ENCODE assay signal across 8 mouse cellular contexts in genomic region chr7:118995671-118996070, GRCm38 (mm10). TPM values are rescaled to one million over a fixed set of nuclear protein-coding genes. Genes with fewer than 3 reads are reported as not detected.
DNase-seq lines count a peak whose midpoint lies in the region; ATAC-seq lines count a peak whose summit lies in the region.

No protein-coding gene starts in this region.

- H3K4me3 ChIP-seq in kidney, embryonic 14.5 days (ENCODE audit: low read length), result peak overlapping the region; percentile 43; the same call in 1 of the 2 replicates
- peak overlapping the region; percentile 47; the same call in 1 of the 2 replicates for H3K4me3 ChIP-seq in brown adipose tissue, adult 24 weeks (ENCODE audit: insufficient read depth, low read depth, low read length)
- peak overlapping the region; percentile 78 for H3K4me3 ChIP-seq in hindbrain, embryonic 11.5 days (ENCODE audit: low read depth, low read length)
- H3K4me3 ChIP-seq in midbrain, embryonic 16.5 days (ENCODE audit: low read depth, low read length), result peak overlapping the region; percentile 59; the same call in 1 of the 2 replicates

- peaks cover 22% of the 10 kb centered on the region; the same call in 1 of the 2 replicates for H3K4me1 ChIP-seq in kidney, embryonic 14.5 days (ENCODE audit: control insufficient read depth, insufficient read depth, low read length)
- peaks cover 4% of the 10 kb centered on the region; the same call in 1 of the 2 replicates for H3K4me1 ChIP-seq in brown adipose tissue, adult 24 weeks (ENCODE audit: control insufficient read depth, insufficient read depth, insufficient read length, low read length)
- H3K4me1 ChIP-seq in hindbrain, embryonic 11.5 days (replicated peaks; ENCODE audit: control insufficient read depth, insufficient read depth, low read length), result peaks cover 22% of the 10 kb centered on the region
- H3K4me1 ChIP-seq in midbrain, embryonic 16.5 days (ENCODE audit: control insufficient read depth, insufficient read depth, low read length), result peaks cover 42% of the 10 kb centered on the region

- H3K9me3 ChIP-seq in kidney, embryonic 14.5 days (ENCODE audit: control insufficient read depth, low read length), result no peaks in the 10 kb centered on the region
- H3K9me3 ChIP-seq in hindbrain, embryonic 11.5 days (ENCODE audit: control insufficient read depth, low read length), result no peaks in the 10 kb centered on the region
- H3K9me3 ChIP-seq in midbrain, embryonic 16.5 days (replicated peaks; ENCODE audit: control insufficient read depth, low read length, poor library complexity, severe bottlenecking), result no peaks in the 10 kb centered on the region

- H3K27ac ChIP-seq in kidney, embryonic 14.5 days (ENCODE audit: low read depth, low read length), result no peak overlapping the region
- H3K27ac ChIP-seq in brown adipose tissue, adult 24 weeks (replicated peaks; ENCODE audit: low read depth, low read length), result no peak overlapping the region
- H3K27ac ChIP-seq in hindbrain, embryonic 11.5 days (ENCODE audit: low read depth, low read length), result no peak overlapping the region
- no peak overlapping the region for H3K27ac ChIP-seq in midbrain, embryonic 16.5 days (ENCODE audit: low read length)

- DNase-seq in kidney, postnatal 36 days, result no peak
- peak; percentile 40 for DNase-seq in hindbrain, embryonic 11.5 days (ENCODE audit: low spot score)
- no peak for DNase-seq in gastrocnemius, postnatal 10 days
- no peak for DNase-seq in adrenal gland, postnatal 10 days
- no peak for DNase-seq in layer of hippocampus, adult 9-10 months (ENCODE audit: low spot score)

- H3K4me2 ChIP-seq in kidney, embryonic 14.5 days (replicated peaks; ENCODE audit: low read depth, low read length), result peak overlapping the region; percentile 93
- H3K4me2 ChIP-seq in hindbrain, embryonic 11.5 days (replicated peaks; ENCODE audit: low read depth, low read length), result peak overlapping the region; percentile 84
- peak overlapping the region; percentile 89 for H3K4me2 ChIP-seq in midbrain, embryonic 16.5 days (ENCODE audit: low read length)

- no peaks in the 10 kb centered on the region for H3K27me3 ChIP-seq in kidney, embryonic 14.5 days (ENCODE audit: control insufficient read depth, insufficient read depth, low read length)
- no peaks in the 10 kb centered on the region for H3K27me3 ChIP-seq in hindbrain, embryonic 11.5 days (ENCODE audit: control insufficient read depth, insufficient read depth, low read length)
- no peaks in the 10 kb centered on the region for H3K27me3 ChIP-seq in midbrain, embryonic 16.5 days (ENCODE audit: control insufficient read depth, insufficient read depth, low read depth, low read length)

- 0 out of 2 replicates have a peak overlapping the region, but pooled peaks have one; percentile 53 for H3K9ac ChIP-seq in kidney, embryonic 14.5 days (ENCODE audit: low read depth, low read length)
- no peak overlapping the region; the same call in 1 of the 2 replicates for H3K9ac ChIP-seq in hindbrain, embryonic 11.5 days (ENCODE audit: low read depth, low read length)
- peak overlapping the region; percentile 67; the same call in 1 of the 2 replicates for H3K9ac ChIP-seq in midbrain, embryonic 16.5 days (ENCODE audit: low read depth, low read length)

- peak; percentile 28 for ATAC-seq in kidney, embryonic 14.5 days (ENCODE audit: low FRiP score, low TSS enrichment)
- ATAC-seq in hindbrain, embryonic 11.5 days (ENCODE audit: low FRiP score), result peak; percentile 18
- peak; percentile 36 for ATAC-seq in midbrain, embryonic 16.5 days

- no peaks in the 10 kb centered on the region for H3K36me3 ChIP-seq in kidney, embryonic 14.5 days (ENCODE audit: control insufficient read depth, insufficient read depth, low read length)
- no peaks in the 10 kb centered on the region for H3K36me3 ChIP-seq in hindbrain, embryonic 11.5 days (ENCODE audit: control insufficient read depth, insufficient read depth, low read length)
- H3K36me3 ChIP-seq in midbrain, embryonic 16.5 days (ENCODE audit: control insufficient read depth, insufficient read depth, low read length), result no peaks in the 10 kb centered on the region

- 8% methylated on average over 14 of the region's 14 CpGs for WGBS in kidney, embryonic 14.5 days
- WGBS in hindbrain, embryonic 11.5 days, result 7% methylated on average over 14 of the region's 14 CpGs
- WGBS in midbrain, embryonic 16.5 days, result 5% methylated on average over 14 of the region's 14 CpGs

RNA-seq across cellular contexts. Expression of gene Gprc5b, which starts 0.7 kb away (rescaled TPM):
- polyA plus RNA-seq in kidney, embryonic 14.5 days (2014; fragmentation: Nextera tagmentation; extraction: Ambion mirVana), result 6.4 and 8.0 TPM in 2 replicates
- polyA plus RNA-seq in brown adipose tissue, adult 24 weeks (2012; ENCODE audit: insufficient read depth, insufficient read length, missing spikeins), result 55.7 and 65.8 TPM in 2 replicates
- 27.2 and 30.3 TPM in 2 replicates for polyA plus RNA-seq in hindbrain, embryonic 11.5 days (2014; fragmentation: Nextera tagmentation; extraction: Ambion mirVana)
- 2.9 and 3.1 TPM in 2 replicates for polyA plus RNA-seq in midbrain, embryonic 16.5 days (2015; fragmentation: Nextera tagmentation; extraction: Ambion mirVana)
- 10 to 100 TPM; 34.9 to 36.6 TPM for total RNA-seq in gastrocnemius, postnatal 10 days (2021)
- 10 to 100 TPM; 67.5 to 67.8 TPM for total RNA-seq in adrenal gland, postnatal 10 days (2021)
